Mouse (Mus musculus) thymus, adult 2 months (tissue): ENCODE results near the gene Lrba.

ENCODE experiments used
- CTCF ChIP-seq: fragments of 200-500 bp; IDR thresholded peaks from 2 replicates; pipeline ENCODE4 v1.5.1; 2012; ENCODE audit warnings: mild to moderate bottlenecking, control low read depth, low read length, moderate library complexity, borderline replicate concordance; ENCODE audit not compliant: control insufficient read depth, poor library complexity, insufficient read depth; ENCODE audit errors: extremely low read depth
- POLR2A ChIP-seq: fragments of 200-500 bp; IDR thresholded peaks from 2 replicates; pipeline ENCODE4 v1.6.1; 2012; ENCODE audit warnings: mild to moderate bottlenecking, low read length, control low read depth, moderate library complexity; ENCODE audit not compliant: control insufficient read depth, poor library complexity, insufficient read depth; ENCODE audit errors: extremely low read depth

- TF ChIP-seq POLR2A (no peak), CTCF (no peak)
Measured at GRCm38 (mm10) chr3:86832115-86832514, 607.6 kb downstream of the Lrba start.
